Mouse (Mus musculus): ENCODE data around the gene Wipi1. TPM values are rescaled to one million over a fixed set of nuclear protein-coding genes. Genes with fewer than 3 reads are reported as not detected.

Wipi1 gene
- polyA plus RNA-seq, 1 experiment from 2014 or later = 14.4 TPM

- ATAC-seq = no peak
- Histone ChIP-seq H3K27ac (ENCODE audit: low read length) (no peak overlapping the region), H3K4me1 (replicated peaks; ENCODE audit: control insufficient read depth, insufficient read depth, low read length) (peaks cover 9% of the 10 kb centered on the region), H3K4me3 (replicated peaks; ENCODE audit: low read length) (peak overlapping the region; percentile 78), H3K4me2 (ENCODE audit: low read length) (peak overlapping the region; percentile 88), H3K36me3 (ENCODE audit: control insufficient read depth, insufficient read depth) (no peaks in the 10 kb centered on the region), H3K27me3 (replicated peaks; ENCODE audit: control insufficient read depth, insufficient read depth, low read length) (0 out of 2 replicates have a peak, but pooled peaks cover 2% of the 10 kb centered on the region), H3K9ac (replicated peaks; ENCODE audit: low read depth, low read length) (peak overlapping the region; percentile 68), H3K9me3 (ENCODE audit: control insufficient read depth, low read length) (no peaks in the 10 kb centered on the region)
- under 1% methylated on average over 26 of the region's 26 CpGs for WGBS
These were observed 918 bp downstream of the Wipi1 start for GRCm38 (mm10) chr11:109610795-109611302.

DNA sequence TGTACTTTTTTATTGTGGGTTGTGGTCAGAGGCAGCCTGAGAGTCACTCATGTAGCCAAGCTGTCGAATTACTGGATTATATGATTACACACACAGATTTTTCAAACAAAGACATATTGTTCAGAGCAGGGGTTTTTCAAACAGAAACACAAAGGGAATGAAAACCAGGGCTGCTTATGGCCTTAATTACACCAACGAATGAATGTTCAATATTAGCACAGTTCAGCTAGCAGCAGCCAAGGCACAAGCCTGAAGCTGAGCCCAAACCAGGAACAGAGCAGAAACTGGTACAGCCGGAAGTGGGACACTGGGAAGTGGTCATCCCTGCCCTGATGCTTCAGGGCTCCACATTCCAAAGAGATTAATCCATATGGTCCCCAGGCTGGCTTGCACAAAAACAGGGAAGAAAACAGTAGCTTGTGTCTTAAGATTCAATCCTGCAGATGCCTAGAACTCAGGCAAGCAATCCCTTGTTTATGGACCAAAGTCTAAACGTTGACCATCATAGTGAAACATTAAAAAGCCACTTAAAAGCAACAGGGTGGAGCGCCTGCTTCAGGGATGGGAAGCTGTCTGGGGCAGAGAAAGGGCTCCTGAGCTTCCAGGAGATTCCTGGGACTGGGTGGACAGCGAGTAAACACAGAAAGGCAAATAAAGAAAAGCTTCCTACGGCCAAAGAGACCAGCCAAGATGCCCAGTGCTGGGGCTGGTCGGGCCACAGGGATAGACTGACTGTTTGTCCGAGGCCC, 1.5 kb downstream of the Wipi1 start:
- Histone ChIP-seq H3K4me1 (replicated peaks; ENCODE audit: control insufficient read depth, insufficient read depth, low read length) (peaks cover 9% of the 10 kb centered on the region), H3K4me2 (ENCODE audit: low read length) (peak overlapping the region; percentile 88), H3K9ac (replicated peaks; ENCODE audit: low read depth, low read length) (peak overlapping the region; percentile 68), H3K4me3 (replicated peaks; ENCODE audit: low read length) (peak overlapping the region; percentile 78), H3K27me3 (replicated peaks; ENCODE audit: control insufficient read depth, insufficient read depth, low read length) (0 out of 2 replicates have a peak, but pooled peaks cover 2% of the 10 kb centered on the region), H3K27ac (ENCODE audit: low read length) (no peak overlapping the region), H3K36me3 (ENCODE audit: control insufficient read depth, insufficient read depth) (no peaks in the 10 kb centered on the region), H3K9me3 (ENCODE audit: control insufficient read depth, low read length) (no peaks in the 10 kb centered on the region)
- no peak for ATAC-seq
- WGBS = 4% methylated on average over 9 of the region's 9 CpGs

DNA sequence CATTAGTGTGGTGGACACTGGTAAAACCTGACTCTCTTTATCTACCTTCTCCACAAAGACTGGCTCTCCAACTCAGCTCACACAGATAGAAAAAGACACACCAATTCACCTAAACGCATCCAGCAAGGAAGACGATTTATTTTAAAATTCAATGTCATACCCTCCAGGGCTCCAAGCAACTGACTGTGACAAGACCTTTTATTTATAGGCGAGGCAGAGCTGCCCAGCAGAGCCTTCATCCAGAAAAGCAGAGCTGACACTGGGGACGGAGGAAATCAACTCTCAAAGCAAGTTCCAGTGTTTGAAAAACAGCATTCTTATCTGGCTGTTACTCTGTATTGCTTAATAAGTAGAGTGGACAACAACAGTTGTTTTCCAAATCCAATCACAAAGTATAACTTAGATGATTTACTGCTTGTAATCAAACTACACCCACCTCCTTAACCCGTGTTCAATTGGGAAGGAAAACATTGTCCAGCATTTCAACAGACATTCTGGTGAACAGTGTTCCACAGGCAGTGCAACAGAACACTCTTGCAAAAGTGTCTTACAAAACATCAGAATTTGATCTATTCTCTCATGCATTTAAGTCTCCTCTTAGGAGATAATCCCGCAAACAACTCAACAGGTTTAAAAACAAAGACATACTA, 2.7 kb downstream of the Wipi1 start:
- Histone ChIP-seq H3K27me3 (replicated peaks; ENCODE audit: control insufficient read depth, insufficient read depth, low read length) (0 out of 2 replicates have a peak, but pooled peaks cover 2% of the 10 kb centered on the region), H3K9ac (replicated peaks; ENCODE audit: low read depth, low read length) (no peak overlapping the region), H3K4me2 (ENCODE audit: low read length) (no peak overlapping the region), H3K4me3 (replicated peaks; ENCODE audit: low read length) (no peak overlapping the region), H3K4me1 (replicated peaks; ENCODE audit: control insufficient read depth, insufficient read depth, low read length) (peaks cover 9% of the 10 kb centered on the region), H3K36me3 (ENCODE audit: control insufficient read depth, insufficient read depth) (no peaks in the 10 kb centered on the region), H3K27ac (ENCODE audit: low read length) (no peak overlapping the region), H3K9me3 (ENCODE audit: control insufficient read depth, low read length) (no peaks in the 10 kb centered on the region)
- ATAC-seq = no peak
- WGBS = 78% methylated on average over 6 of the region's 6 CpGs

DNA sequence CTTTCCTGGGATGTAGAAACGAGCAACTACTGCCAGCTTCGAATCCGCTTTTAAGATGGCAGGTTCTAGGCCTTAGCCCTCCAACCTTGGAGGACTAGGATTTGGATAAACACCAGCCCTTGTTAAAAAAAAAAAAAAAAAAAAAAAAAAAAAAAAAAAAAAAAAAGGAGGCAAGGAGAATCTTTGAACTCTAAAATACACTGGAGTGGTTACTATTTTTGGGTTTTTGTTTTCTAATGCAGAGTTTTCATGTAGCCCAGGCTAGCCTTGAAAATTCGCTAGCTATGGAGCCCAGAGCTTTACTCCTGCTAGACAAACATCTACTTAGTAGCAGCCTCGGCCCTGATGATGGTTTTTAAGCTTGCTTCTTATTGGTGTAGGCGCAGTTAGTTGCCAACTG, 4.2 kb downstream of the Wipi1 start:
- no peak overlapping the region for H3K4me2 ChIP-seq (ENCODE audit: low read length)
- no peak overlapping the region for H3K9ac ChIP-seq (replicated peaks; ENCODE audit: low read depth, low read length)
- H3K4me3 ChIP-seq (replicated peaks; ENCODE audit: low read length) = no peak overlapping the region
- H3K27ac ChIP-seq (ENCODE audit: low read length) = no peak overlapping the region
- no peaks in the 10 kb centered on the region for H3K36me3 ChIP-seq (ENCODE audit: control insufficient read depth, insufficient read depth)
- ATAC-seq = no peak
- H3K27me3 ChIP-seq (replicated peaks; ENCODE audit: control insufficient read depth, insufficient read depth, low read length) = no peaks in the 10 kb centered on the region
- 71% methylated on average over 6 of the region's 6 CpGs for WGBS
- no peaks in the 10 kb centered on the region for H3K9me3 ChIP-seq (ENCODE audit: control insufficient read depth, low read length)
- peaks cover 9% of the 10 kb centered on the region for H3K4me1 ChIP-seq (replicated peaks; ENCODE audit: control insufficient read depth, insufficient read depth, low read length)

DNA sequence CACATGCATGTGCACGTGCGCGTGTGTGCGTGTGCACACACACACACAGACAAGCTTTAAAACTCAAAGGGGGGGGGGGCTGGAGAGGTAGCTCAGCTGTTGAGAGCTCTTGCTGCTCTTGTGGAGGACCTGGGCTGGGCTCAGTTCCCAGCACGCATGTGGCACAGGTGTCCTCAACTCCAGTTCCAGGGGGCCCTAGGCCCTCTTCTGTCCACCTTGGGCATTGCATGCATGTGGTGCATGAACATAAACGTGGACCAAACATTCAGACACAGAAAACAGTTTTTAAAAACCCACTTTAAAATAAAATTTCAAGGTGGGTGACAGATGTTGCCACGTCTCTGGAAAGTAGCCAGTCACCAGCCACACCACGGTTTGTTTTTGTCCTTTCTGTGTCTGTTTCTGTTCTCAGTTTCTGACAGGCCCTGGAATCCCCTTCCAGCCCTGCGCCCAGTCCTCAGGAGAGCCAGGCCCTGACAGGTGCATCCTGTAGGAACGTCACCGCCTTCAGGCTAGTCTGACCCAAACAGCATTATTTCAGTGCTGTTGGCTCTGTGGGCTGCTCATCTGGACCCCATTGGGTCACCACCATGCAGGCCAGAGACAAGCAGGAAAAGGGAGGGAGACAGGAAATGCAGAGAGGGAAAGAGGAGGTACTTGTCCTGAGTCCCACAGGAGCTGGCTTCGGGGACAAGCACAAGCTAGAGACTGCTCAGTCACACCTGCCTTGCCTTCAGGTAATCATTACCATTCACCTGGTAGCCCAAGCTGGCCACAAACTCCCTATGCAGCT, 12.8 kb downstream of the Wipi1 start:
- Histone ChIP-seq H3K4me2 (ENCODE audit: low read length) (no peak overlapping the region), H3K4me3 (replicated peaks; ENCODE audit: low read length) (no peak overlapping the region), H3K9ac (replicated peaks; ENCODE audit: low read depth, low read length) (no peak overlapping the region), H3K27me3 (replicated peaks; ENCODE audit: control insufficient read depth, insufficient read depth, low read length) (no peaks in the 10 kb centered on the region), H3K27ac (ENCODE audit: low read length) (no peak overlapping the region), H3K9me3 (ENCODE audit: control insufficient read depth, low read length) (no peaks in the 10 kb centered on the region), H3K36me3 (ENCODE audit: control insufficient read depth, insufficient read depth) (no peaks in the 10 kb centered on the region), H3K4me1 (replicated peaks; ENCODE audit: control insufficient read depth, insufficient read depth, low read length) (no peaks in the 10 kb centered on the region)
- 90% methylated on average over 12 of the region's 12 CpGs for WGBS
- ATAC-seq = no peak

- WGBS = 87% methylated on average over 8 of the region's 8 CpGs
- no peak for ATAC-seq
- no peak overlapping the region for H3K9ac ChIP-seq (replicated peaks; ENCODE audit: low read depth, low read length)
- no peaks in the 10 kb centered on the region for H3K36me3 ChIP-seq (ENCODE audit: control insufficient read depth, insufficient read depth)
- no peak overlapping the region for H3K4me3 ChIP-seq (replicated peaks; ENCODE audit: low read length)
- H3K4me1 ChIP-seq (replicated peaks; ENCODE audit: control insufficient read depth, insufficient read depth, low read length) = no peaks in the 10 kb centered on the region
- H3K27me3 ChIP-seq (replicated peaks; ENCODE audit: control insufficient read depth, insufficient read depth, low read length) = no peaks in the 10 kb centered on the region
- H3K27ac ChIP-seq (ENCODE audit: low read length) = no peak overlapping the region
- no peaks in the 10 kb centered on the region for H3K9me3 ChIP-seq (ENCODE audit: control insufficient read depth, low read length)
- H3K4me2 ChIP-seq (ENCODE audit: low read length) = no peak overlapping the region
These were observed 17.0 kb downstream of the Wipi1 start for GRCm38 (mm10) chr11:109594761-109595160.

GRCm38 (mm10) chr11:109593200-109593981, 18.4 kb downstream of the Wipi1 start:
- no peaks in the 10 kb centered on the region for H3K36me3 ChIP-seq (ENCODE audit: control insufficient read depth, insufficient read depth)
- H3K4me3 ChIP-seq (replicated peaks; ENCODE audit: low read length) = no peak overlapping the region
- no peak for ATAC-seq
- no peaks in the 10 kb centered on the region for H3K9me3 ChIP-seq (ENCODE audit: control insufficient read depth, low read length)
- H3K27ac ChIP-seq (ENCODE audit: low read length) = no peak overlapping the region
- H3K9ac ChIP-seq (replicated peaks; ENCODE audit: low read depth, low read length) = no peak overlapping the region
- no peaks in the 10 kb centered on the region for H3K4me1 ChIP-seq (replicated peaks; ENCODE audit: control insufficient read depth, insufficient read depth, low read length)
- H3K4me2 ChIP-seq (ENCODE audit: low read length) = no peak overlapping the region
- no peaks in the 10 kb centered on the region for H3K27me3 ChIP-seq (replicated peaks; ENCODE audit: control insufficient read depth, insufficient read depth, low read length)
- WGBS = 83% methylated on average over 6 of the region's 6 CpGs

- H3K9me3 ChIP-seq (ENCODE audit: control insufficient read depth, low read length) = no peaks in the 10 kb centered on the region
- no peak overlapping the region for H3K9ac ChIP-seq (replicated peaks; ENCODE audit: low read depth, low read length)
- no peaks in the 10 kb centered on the region for H3K36me3 ChIP-seq (ENCODE audit: control insufficient read depth, insufficient read depth)
- no peaks in the 10 kb centered on the region for H3K27me3 ChIP-seq (replicated peaks; ENCODE audit: control insufficient read depth, insufficient read depth, low read length)
- no peaks in the 10 kb centered on the region for H3K4me1 ChIP-seq (replicated peaks; ENCODE audit: control insufficient read depth, insufficient read depth, low read length)
- ATAC-seq = no peak
- H3K4me2 ChIP-seq (ENCODE audit: low read length) = no peak overlapping the region
- 76% methylated on average over 4 of the region's 4 CpGs for WGBS
- H3K27ac ChIP-seq (ENCODE audit: low read length) = no peak overlapping the region
- no peak overlapping the region for H3K4me3 ChIP-seq (replicated peaks; ENCODE audit: low read length)
These were observed 20.3 kb downstream of the Wipi1 start for GRCm38 (mm10) chr11:109591511-109591910.

All from forebrain, embryonic 16.5 days (tissue).